Mouse (Mus musculus): ENCODE results near the gene Kank2. TPM values are rescaled to one million over a fixed set of nuclear protein-coding genes. Genes with fewer than 3 reads are reported as not detected.
A peak's percentile ranks its signal among the peaks of the same experiment; 100 is the strongest.

Kank2 gene
- polyA plus RNA-seq, 1 experiment: 62.3 TPM

DNA sequence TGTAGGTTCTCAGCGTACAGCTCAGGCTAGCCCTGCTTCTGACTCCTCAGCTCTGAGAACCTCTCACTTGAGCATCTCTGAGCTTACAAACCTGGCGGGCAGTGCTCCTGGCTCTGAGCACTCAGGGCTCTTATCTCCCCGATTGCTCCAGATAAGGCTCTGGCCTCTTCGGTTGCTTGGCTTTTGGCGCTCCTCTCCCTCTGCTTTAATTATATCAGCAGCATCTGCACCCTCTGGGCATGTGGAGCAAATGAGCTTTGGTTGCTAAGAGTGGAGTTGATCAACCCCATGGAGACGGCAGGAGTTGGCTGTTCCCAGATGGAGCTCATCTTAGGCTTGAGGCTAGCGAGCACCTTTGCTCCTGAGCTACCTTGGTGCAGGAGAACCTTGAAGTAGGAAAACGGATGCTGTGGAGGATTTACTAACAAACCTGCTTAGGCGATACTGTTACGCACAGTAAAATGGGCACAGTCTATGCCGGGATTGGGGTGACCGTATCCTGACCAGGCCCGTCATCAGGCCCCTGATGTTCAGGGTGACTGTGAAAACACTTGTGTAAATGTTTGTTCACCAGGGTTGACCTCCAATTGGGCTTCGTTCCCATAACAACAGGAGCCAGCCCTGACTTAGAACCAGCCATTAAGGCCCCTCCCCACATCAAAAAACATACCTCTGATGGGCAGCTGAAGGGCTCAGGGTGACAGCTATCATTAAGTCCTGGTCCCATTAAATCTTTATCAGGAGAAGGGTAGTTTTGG, 72.1 kb downstream of the Kank2 start:
- Histone ChIP-seq H3K9me3 (replicated peaks; ENCODE audit: control insufficient read depth, insufficient read depth, low read length, poor library complexity, severe bottlenecking) (no peaks in the 10 kb centered on the region), H3K4me1 (ENCODE audit: control insufficient read depth, insufficient read depth, low read length) (peaks cover 7% of the 10 kb centered on the region), H3K27ac (ENCODE audit: insufficient read depth, low read length) (no peak overlapping the region), H3K27me3 (ENCODE audit: control insufficient read depth, insufficient read depth, low read length, poor library complexity, severe bottlenecking) (no peaks in the 10 kb centered on the region), H3K9ac (ENCODE audit: low read depth, poor library complexity, severe bottlenecking) (peak overlapping the region; percentile 63; the same call in 1 of the 2 replicates), H3K4me3 (ENCODE audit: low read depth, low read length) (peak overlapping the region; percentile 8; the same call in 1 of the 2 replicates), H3K36me3 (ENCODE audit: control insufficient read depth, insufficient read depth, low read length, poor library complexity, severe bottlenecking) (peaks cover 20% of the 10 kb centered on the region)
- no peak for TF ChIP-seq EP300 (IDR thresholded peaks at IDR 0.05; ENCODE audit: insufficient read depth, low read depth, low read length)
- TF ChIP-seq CTCF (IDR thresholded peaks at IDR 0.05; ENCODE audit: low read depth, low read length): no peak
- TF ChIP-seq POLR2A (IDR thresholded peaks at IDR 0.05; ENCODE audit: insufficient read depth, low read length): no peak

DNA sequence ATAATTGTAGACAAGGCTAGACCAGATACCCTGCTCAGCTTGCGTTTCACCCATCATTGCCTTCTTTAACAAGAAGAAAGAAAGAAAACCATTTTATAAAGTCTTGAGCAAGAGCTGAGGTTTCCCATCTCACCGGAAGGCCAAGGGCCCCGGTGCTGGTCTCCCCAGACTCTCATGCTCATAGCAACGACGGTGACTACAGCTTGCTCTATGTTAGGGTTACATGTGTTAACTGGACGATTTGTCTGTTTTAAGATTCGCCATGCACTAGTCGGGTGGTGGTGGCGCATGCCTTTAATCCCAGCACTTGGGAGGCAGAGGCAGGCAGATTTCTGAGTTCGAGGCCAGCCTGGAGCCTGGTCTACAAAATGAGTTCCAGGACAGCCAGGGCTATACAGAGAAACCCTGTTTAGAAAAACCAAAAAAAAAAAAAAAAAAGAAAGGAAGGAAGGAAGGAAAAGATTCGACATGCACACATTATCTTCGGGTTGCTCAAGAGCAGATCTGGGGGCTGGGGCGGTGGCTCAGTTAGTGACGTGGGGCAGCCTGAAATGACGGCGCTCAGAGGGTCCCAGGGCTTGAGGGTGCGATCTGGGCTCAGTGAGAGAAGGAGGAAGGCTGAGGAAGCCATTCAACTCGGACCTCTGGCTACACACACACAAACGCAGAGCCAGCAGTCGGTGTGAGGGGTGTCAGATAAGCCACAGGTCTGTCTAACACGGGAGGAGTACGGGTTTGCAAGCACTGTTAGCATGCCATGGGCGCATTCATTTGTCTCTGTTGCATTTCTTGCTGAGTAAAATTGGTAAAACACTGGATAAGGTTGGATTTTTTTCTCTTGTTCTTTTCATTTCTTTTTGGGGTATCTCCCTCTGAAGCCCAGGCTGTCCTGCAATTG, 73.1 kb downstream of the Kank2 start:
- Histone ChIP-seq H3K4me3 (ENCODE audit: low read depth, low read length) (peak overlapping the region; percentile 91), H3K27ac (ENCODE audit: insufficient read depth, low read length) (no peak overlapping the region), H3K4me1 (ENCODE audit: control insufficient read depth, insufficient read depth, low read length) (peaks cover 7% of the 10 kb centered on the region), H3K36me3 (ENCODE audit: control insufficient read depth, insufficient read depth, low read length, poor library complexity, severe bottlenecking) (peaks cover 14% of the 10 kb centered on the region), H3K9me3 (replicated peaks; ENCODE audit: control insufficient read depth, insufficient read depth, low read length, poor library complexity, severe bottlenecking) (no peaks in the 10 kb centered on the region), H3K27me3 (ENCODE audit: control insufficient read depth, insufficient read depth, low read length, poor library complexity, severe bottlenecking) (no peaks in the 10 kb centered on the region), H3K9ac (ENCODE audit: low read depth, poor library complexity, severe bottlenecking) (peak overlapping the region; percentile 63)
- TF ChIP-seq CTCF (IDR thresholded peaks at IDR 0.05; ENCODE audit: low read depth, low read length): no peak
- no peak for TF ChIP-seq POLR2A (IDR thresholded peaks at IDR 0.05; ENCODE audit: insufficient read depth, low read length)
- no peak for TF ChIP-seq EP300 (IDR thresholded peaks at IDR 0.05; ENCODE audit: insufficient read depth, low read depth, low read length)

DNA sequence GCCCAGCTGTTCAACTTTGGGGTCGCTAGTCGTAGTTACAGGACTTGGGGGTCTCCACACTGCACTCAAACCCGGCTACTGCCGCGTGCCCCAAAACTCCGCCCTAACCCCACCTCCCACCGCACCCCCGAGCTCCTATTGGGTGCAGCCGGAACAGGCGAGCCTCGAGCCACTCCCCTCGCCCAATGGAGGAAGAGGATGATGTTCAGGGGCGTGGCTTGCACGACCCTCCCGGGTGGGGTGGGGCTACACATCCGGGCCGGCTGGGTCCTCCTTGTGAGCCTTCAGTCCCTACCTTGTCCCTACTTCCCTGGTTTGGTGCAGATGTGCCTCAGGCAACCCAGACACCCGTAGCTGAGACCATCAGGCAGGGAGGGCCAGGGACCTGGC, 74.4 kb downstream of the Kank2 start:
- 0 out of 2 replicates have a peak, but pooled peaks have one; percentile 58 for TF ChIP-seq EP300 (IDR thresholded peaks at IDR 0.05; ENCODE audit: insufficient read depth, low read depth, low read length)
- TF ChIP-seq POLR2A (IDR thresholded peaks at IDR 0.05; ENCODE audit: insufficient read depth, low read length): peak; percentile 49
- TF ChIP-seq CTCF (IDR thresholded peaks at IDR 0.05; ENCODE audit: low read depth, low read length): no peak
- Histone ChIP-seq H3K4me3 (ENCODE audit: low read depth, low read length) (peak overlapping the region; percentile 91), H3K36me3 (ENCODE audit: control insufficient read depth, insufficient read depth, low read length, poor library complexity, severe bottlenecking) (peaks cover 12% of the 10 kb centered on the region), H3K27me3 (ENCODE audit: control insufficient read depth, insufficient read depth, low read length, poor library complexity, severe bottlenecking) (no peaks in the 10 kb centered on the region), H3K9ac (ENCODE audit: low read depth, poor library complexity, severe bottlenecking) (peak overlapping the region; percentile 63), H3K4me1 (ENCODE audit: control insufficient read depth, insufficient read depth, low read length) (peaks cover 6% of the 10 kb centered on the region), H3K9me3 (replicated peaks; ENCODE audit: control insufficient read depth, insufficient read depth, low read length, poor library complexity, severe bottlenecking) (no peaks in the 10 kb centered on the region), H3K27ac (ENCODE audit: insufficient read depth, low read length) (peak overlapping the region; percentile 60)

DNA sequence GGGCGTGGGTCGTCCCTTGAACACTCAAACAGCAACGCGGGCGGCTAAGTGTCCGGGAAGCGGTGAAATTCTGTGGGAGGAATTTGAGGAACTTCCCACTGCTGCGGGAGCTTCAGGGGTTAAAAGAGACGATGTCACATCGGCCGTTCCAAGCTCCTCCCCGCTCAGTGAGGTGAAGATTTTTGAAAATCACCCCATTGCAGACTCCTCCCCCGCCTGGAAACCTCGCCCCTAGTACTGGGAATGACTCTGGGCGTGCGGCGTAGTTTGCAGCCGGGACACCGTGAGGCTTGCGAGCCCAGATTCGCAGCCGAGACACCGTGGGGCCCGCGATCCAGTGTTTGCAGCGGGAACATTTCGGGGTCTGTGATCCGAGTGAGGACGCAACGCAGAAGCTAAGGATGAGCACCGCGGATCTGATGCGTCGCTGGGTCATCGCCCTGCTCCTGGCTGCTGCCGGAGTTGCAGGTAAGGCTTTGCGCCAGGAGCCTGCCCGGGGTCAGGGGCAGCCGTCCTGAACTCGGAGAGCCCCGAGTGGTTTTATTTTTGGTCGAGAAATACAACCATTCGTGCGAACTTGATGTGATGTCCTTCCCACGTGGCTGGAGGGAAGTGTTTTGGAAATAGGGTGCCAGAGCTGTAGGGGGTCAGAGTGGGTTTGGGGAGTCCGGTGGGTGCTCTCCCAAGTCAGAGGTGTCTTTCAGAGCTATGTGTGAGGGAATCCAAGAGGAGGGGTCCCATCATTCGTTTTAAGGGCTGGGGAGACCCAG, 75.0 kb downstream of the Kank2 start, which contains the start of gene Ldlr:
Gene Ldlr (plus strand): TSS at position 107 of the 770 bp plus-strand sequence.
- H3K27me3 ChIP-seq (ENCODE audit: control insufficient read depth, insufficient read depth, low read length, poor library complexity, severe bottlenecking): no peaks in the 10 kb centered on the region
- peaks cover 5% of the 10 kb centered on the region for H3K4me1 ChIP-seq (ENCODE audit: control insufficient read depth, insufficient read depth, low read length)
- H3K36me3 ChIP-seq (ENCODE audit: control insufficient read depth, insufficient read depth, low read length, poor library complexity, severe bottlenecking): peaks cover 9% of the 10 kb centered on the region
- peak within 1 kb of the TSS; percentile 63 for H3K9ac ChIP-seq (ENCODE audit: low read depth, poor library complexity, severe bottlenecking)
- H3K4me3 ChIP-seq (ENCODE audit: low read depth, low read length): peak within 1 kb of the TSS; percentile 91
- peak within 1 kb of the TSS; percentile 94 for H3K27ac ChIP-seq (ENCODE audit: insufficient read depth, low read length)
- TF ChIP-seq EP300 (IDR thresholded peaks at IDR 0.05; ENCODE audit: insufficient read depth, low read depth, low read length): 0 out of 2 replicates have a peak, but pooled peaks have one; percentile 49
- TF ChIP-seq POLR2A (IDR thresholded peaks at IDR 0.05; ENCODE audit: insufficient read depth, low read length): peak; percentile 67
- no peak for TF ChIP-seq CTCF (IDR thresholded peaks at IDR 0.05; ENCODE audit: low read depth, low read length)
- no peaks in the 10 kb centered on the region for H3K9me3 ChIP-seq (replicated peaks; ENCODE audit: control insufficient read depth, insufficient read depth, low read length, poor library complexity, severe bottlenecking)

DNA sequence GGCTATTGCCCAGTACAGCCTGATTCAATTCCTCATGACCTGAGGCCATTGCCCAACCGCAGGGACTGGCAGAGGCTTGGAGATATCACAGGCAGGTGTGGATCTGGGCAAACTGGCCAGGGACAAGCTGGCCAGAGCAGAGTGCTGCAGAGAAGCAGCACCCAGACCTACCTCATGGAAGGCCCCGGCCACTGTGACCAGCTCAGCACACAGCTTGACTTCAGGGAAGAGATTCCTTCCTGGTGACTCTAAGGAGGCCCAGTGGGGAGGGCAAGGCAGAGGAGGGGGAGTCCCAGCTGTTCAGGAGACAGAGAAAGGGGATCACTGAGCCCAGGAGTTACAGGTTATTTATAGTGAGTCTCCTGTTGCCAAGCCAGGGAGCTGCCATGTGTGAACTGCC, 77.5 kb downstream of the Kank2 start:
- Histone ChIP-seq H3K27ac (ENCODE audit: insufficient read depth, low read length) (no peak overlapping the region), H3K9ac (ENCODE audit: low read depth, poor library complexity, severe bottlenecking) (no peak overlapping the region), H3K4me3 (ENCODE audit: low read depth, low read length) (no peak overlapping the region), H3K36me3 (ENCODE audit: control insufficient read depth, insufficient read depth, low read length, poor library complexity, severe bottlenecking) (peaks cover 5% of the 10 kb centered on the region; the same call in 1 of the 2 replicates), H3K9me3 (replicated peaks; ENCODE audit: control insufficient read depth, insufficient read depth, low read length, poor library complexity, severe bottlenecking) (no peaks in the 10 kb centered on the region), H3K4me1 (ENCODE audit: control insufficient read depth, insufficient read depth, low read length) (no peaks in the 10 kb centered on the region), H3K27me3 (ENCODE audit: control insufficient read depth, insufficient read depth, low read length, poor library complexity, severe bottlenecking) (no peaks in the 10 kb centered on the region)
- no peak for TF ChIP-seq EP300 (IDR thresholded peaks at IDR 0.05; ENCODE audit: insufficient read depth, low read depth, low read length)
- no peak for TF ChIP-seq CTCF (IDR thresholded peaks at IDR 0.05; ENCODE audit: low read depth, low read length)

Measured in ES-Bruce4 (cell line).